Mouse (Mus musculus): Measurements from ENCODE around the gene Myo1f. TPM values are rescaled to one million over a fixed set of nuclear protein-coding genes. Genes with fewer than 3 reads are reported as not detected.
"Not testable (repeated sequence)": the region's sequence is repeated elsewhere in the genome, so short reads cannot be mapped to it uniquely, and the experiment has no call there.

Myo1f gene
- total RNA-seq, 1 experiment from 2014 or later, result 588 TPM

DNA sequence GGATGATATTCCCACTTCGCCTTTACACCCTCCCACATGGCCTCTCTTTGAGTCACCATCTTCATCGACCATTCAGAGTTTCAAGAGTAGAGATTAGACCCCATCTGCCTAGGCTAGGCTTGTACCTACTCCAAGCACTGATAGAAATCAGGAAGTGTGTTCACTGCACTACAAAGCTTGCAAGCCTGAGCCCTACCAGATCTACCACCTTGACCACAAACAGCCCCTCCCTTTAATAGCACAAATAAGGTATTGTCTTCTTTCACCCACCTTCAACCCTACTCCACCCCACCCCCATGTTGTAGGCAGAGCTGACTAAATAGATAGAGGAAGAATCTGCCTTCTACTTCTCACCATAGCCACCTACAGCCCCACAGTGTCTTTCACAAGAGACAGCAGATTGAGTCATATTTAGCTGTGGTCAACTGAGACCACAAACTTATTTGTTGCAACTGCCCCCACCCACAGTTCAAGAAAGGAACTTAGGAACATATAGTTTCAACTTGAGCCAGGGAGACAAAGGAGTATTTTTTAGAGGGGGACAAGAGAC is 8.1 kb downstream of the Myo1f start:
- peak; percentile 59 for ATAC-seq (replicated peaks; ENCODE audit: insufficient number of reproducible peaks, low FRiP score, low TSS enrichment, poor library complexity, severe bottlenecking)

DNA sequence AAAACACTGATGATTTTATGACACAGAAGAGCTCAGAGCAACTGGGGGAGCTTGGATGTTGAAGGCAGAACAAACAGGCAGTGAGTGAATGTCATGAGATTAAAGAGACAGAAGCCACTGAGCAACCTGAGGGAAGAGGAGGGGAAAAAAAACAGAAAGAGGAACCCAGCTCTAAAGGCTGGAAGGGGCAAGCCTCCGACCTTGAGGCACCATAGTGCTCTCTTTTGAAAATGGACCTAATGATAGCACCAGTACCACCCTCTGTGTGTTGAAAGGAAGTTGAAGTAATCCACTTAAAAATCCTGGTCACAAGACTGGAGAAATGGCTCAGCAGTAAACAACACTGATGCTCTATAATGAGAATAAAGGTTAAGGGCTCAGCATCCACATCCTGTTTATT is 9.1 kb downstream of the Myo1f start:
- peak; percentile 60 for ATAC-seq (replicated peaks; ENCODE audit: insufficient number of reproducible peaks, low FRiP score, low TSS enrichment, poor library complexity, severe bottlenecking)

DNA sequence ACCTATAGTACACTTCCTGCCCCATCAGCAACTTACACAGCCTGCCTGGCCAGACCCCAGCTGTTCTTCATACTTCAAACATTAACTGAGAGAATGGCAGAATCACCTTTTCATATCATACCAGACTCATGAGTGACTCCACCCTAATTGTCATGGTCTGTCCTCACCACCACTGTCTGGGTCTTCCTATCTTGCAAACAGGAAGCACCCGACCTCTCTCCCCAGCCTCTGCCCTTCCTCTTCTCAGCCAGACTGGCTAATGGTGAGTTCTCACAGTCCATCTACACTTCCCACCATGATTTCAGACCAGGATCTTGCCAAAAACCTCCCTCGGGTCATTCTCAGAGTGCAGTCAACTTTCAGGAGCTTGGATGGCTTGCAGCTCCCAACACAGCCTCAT is 10.7 kb downstream of the Myo1f start:
- peak; percentile 56 for ATAC-seq (replicated peaks; ENCODE audit: insufficient number of reproducible peaks, low FRiP score, low TSS enrichment, poor library complexity, severe bottlenecking)

DNA sequence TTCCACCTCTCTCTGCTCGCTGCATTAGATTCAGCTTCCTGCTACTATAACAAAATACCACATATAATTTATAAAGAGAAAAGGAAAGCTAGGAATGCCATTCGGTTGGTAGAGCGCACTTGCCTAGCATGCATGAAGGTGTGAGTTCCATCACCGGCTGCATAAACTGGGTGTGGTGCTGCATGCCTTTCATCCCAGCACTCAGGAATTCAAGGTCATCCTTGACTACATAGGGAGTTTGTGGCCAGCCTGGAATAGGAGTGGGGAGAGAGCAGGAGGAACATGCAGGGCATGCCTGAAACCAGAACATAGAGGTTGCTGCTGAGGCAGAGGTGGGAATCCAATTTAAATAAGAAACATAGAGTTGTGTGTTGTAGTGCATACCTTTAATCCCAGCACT is 28.6 kb downstream of the Myo1f start:
- ATAC-seq (replicated peaks; ENCODE audit: insufficient number of reproducible peaks, low FRiP score, low TSS enrichment, poor library complexity, severe bottlenecking), result no peak

DNA sequence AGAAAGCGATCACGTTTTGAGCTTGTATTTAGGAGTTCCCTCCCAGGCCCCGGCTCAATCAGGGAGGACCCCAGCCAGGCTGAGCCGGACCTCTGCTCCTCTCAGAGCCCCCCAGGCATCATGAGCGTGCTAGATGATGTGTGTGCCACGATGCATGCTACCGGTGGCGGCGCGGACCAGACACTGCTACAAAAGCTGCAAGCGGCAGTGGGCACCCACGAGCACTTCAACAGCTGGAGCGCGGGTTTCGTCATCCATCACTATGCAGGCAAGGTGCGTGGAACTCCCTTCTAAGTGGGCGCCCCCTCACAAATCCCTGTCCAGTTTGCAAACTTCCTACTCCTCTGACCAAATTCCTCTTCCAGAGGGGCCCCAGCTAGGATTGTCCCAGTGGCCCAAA is 30.5 kb downstream of the Myo1f start:
- no peak for ATAC-seq (replicated peaks; ENCODE audit: insufficient number of reproducible peaks, low FRiP score, low TSS enrichment, poor library complexity, severe bottlenecking)

DNA sequence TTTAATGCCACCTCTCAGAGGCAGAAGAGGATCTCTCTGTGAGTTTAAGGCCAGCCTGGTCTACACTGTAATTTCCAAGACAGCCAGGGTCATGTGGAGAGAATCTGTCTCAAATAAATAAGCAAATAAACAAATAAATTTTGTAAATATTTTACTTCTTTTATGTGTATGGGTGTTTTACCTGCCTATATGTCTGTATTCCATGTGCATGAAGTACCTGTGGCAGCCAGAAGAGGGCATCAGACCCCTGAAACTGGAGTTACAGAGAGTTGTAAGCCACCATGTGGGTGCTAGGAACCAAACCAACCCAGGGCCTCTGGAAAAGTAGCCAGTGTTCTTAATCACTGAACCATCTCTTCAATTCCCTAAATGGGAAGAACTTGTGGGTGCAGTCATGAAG is 41.8 kb downstream of the Myo1f start:
- ATAC-seq (replicated peaks; ENCODE audit: insufficient number of reproducible peaks, low FRiP score, low TSS enrichment, poor library complexity, severe bottlenecking), result no peak

DNA sequence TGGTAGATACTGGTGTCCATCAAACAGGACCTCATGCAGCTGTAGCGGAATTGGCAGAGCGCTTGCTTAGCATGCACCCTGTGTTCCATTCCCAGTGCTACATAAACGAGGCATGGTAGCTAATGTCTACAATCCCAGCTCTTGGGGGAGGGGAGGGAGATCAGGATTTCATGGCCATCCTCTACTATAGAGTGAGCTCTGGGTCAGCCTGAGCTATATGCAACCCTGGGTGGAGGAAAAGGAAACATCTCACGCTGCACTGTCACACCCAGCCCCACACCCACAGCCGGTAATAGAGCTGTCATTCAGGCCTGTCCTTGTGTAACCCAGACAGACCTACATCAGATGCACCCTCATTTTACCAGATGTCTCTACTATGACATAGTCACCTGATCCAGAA is 43.0 kb downstream of the Myo1f start:
- ATAC-seq (replicated peaks; ENCODE audit: insufficient number of reproducible peaks, low FRiP score, low TSS enrichment, poor library complexity, severe bottlenecking), result no peak

DNA sequence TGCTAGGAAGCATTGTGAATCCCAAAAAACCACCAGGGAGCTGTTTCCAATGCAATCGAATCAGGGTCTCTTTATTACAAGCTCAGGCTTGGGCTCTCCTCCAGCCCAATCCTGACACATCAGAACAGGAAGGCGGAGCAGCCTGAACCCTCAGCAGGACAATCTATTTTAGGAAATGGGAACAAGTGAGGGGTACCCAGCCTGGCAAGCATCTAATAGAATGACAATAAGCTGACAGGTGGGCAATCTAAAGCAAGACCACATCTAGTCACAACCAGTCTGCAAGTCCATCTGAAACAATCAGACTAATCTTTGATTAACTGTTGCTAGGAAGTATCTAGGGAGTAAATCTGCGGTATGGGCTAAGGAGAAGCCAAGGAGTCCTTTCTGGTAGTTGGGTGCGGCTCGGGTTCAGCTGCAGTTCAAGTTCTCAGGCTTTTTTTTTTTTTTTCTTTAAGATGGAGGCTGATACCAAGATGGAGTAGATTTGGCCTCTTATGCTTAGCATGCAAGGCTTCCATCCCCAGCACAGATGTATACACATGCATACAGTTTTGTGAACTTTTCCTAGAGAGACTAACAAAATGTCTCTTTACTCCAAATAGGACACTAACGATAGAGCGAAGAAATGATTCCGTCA is 44.4 kb downstream of the Myo1f start:
- no peak for ATAC-seq (replicated peaks; ENCODE audit: insufficient number of reproducible peaks, low FRiP score, low TSS enrichment, poor library complexity, severe bottlenecking)

DNA sequence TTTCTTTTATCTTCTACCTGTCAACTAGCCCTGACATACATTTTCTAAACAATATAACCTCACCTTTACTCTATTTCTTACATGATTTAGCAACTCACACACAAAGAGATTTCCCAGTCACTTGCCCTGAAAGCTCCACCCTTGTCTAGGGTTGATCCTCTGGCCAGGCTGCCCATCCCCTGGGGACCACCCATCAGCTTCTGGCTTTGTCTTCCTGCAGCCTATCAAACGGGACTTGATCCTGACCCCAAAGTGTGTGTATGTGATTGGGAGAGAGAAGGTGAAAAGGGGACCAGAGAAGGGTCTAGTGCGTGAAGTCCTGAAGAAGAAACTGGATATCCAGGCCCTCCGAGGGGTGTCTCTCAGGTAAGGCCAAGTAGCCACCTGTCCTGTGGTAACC is 45.3 kb downstream of the Myo1f start:
- ATAC-seq (replicated peaks; ENCODE audit: insufficient number of reproducible peaks, low FRiP score, low TSS enrichment, poor library complexity, severe bottlenecking), result no peak

DNA sequence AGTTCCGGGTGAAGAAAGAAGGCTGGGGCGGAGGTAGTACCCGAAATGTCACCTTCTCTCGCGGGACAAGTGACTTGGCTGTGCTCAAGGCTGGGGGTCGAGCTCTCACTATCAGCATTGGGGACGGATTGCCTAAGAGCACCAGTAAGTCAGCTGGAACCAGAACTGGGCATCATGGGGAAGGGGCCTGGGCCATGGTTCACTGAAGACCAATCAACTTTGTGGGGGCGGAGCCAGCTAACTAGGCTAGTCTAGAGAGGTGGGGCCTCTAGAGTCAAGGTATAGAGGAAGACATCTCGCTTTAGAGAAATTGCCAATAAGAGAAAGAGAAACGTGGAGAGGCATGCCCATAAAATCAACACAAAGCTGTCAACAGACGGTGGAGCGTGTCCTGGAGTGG is 46.4 kb downstream of the Myo1f start:
- no peak for ATAC-seq (replicated peaks; ENCODE audit: insufficient number of reproducible peaks, low FRiP score, low TSS enrichment, poor library complexity, severe bottlenecking)

DNA sequence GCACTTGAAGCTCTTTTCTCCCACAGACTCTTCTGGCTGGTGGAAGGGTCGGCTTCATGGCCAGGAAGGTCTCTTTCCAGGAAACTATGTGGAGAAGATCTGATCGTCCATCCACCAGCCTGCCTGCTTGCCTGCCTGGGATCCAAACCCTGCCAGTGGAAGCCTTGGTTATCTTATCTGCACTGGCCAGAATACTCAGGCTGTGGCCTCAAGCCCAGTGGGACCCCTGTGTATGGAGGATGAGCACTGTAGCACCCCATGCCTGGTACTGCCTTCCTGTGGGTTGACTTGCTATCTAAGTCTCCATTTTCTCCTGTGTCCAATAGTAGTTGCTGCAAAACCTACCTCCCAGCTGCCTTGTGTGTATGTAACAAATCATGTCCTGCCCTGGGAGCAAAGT is 51.8 kb downstream of the Myo1f start:
- ATAC-seq (replicated peaks; ENCODE audit: insufficient number of reproducible peaks, low FRiP score, low TSS enrichment, poor library complexity, severe bottlenecking), result no peak

DNA sequence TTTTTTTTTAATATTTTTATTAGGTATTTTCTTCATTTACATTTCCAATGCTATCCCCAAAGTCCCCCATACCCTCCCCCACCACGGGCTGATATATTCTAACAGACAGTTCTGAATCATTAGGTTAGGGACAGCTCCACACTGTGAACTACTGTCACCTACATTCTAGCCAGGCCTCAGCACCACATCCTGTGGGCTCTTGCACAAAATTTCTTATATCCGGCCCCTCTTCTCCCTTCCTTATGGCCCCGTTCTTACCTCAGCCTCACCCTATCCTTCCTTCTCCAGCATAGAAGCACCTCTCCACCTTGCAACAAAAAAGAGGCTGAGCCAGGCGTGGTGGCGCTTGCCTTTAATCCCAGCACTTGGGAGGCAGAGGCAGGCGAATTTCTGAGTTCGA is 55.0 kb downstream of the Myo1f start:
- ATAC-seq (replicated peaks; ENCODE audit: insufficient number of reproducible peaks, low FRiP score, low TSS enrichment, poor library complexity, severe bottlenecking), result no peak

DNA sequence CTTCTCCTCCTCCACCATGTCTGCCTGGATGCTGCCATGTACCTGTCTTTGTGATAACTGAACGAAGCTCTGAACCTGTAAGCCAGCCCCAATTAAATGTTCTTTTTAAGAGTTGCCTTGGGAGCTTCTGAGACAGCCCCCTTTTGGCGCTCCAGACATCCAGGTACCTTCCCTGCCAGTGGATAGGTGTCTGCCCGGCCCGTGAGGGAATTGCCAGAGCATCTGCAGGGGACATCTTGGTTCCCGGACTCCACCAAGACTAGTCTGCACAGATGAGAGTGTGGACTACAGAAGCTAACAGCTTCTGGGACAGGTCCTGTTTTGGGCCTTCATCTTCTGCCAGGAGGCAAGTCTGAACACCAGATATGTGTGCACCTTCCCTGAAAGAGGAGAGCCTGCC is 58.2 kb downstream of the Myo1f start:
- not testable (repeated sequence) for ATAC-seq (replicated peaks; ENCODE audit: insufficient number of reproducible peaks, low FRiP score, low TSS enrichment, poor library complexity, severe bottlenecking)

DNA sequence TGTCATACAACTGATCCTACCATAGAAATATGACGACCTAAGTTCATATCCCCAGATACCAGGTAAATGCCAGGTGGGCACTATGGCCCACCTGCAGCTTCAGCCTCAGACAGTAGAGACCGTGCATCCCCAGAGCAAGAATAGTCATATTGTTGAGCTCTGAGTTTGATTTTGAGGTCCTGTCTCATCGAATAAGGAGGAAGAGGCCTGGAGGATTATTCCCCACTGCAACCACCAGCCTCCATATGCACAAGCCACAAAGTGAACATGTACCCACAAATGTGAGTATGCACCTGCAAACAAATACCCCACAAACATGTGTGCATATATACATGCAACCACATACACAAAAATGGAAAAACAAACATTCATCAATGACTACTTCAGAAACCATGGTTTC is 71.8 kb downstream of the Myo1f start:
- ATAC-seq (replicated peaks; ENCODE audit: insufficient number of reproducible peaks, low FRiP score, low TSS enrichment, poor library complexity, severe bottlenecking), result no peak

DNA sequence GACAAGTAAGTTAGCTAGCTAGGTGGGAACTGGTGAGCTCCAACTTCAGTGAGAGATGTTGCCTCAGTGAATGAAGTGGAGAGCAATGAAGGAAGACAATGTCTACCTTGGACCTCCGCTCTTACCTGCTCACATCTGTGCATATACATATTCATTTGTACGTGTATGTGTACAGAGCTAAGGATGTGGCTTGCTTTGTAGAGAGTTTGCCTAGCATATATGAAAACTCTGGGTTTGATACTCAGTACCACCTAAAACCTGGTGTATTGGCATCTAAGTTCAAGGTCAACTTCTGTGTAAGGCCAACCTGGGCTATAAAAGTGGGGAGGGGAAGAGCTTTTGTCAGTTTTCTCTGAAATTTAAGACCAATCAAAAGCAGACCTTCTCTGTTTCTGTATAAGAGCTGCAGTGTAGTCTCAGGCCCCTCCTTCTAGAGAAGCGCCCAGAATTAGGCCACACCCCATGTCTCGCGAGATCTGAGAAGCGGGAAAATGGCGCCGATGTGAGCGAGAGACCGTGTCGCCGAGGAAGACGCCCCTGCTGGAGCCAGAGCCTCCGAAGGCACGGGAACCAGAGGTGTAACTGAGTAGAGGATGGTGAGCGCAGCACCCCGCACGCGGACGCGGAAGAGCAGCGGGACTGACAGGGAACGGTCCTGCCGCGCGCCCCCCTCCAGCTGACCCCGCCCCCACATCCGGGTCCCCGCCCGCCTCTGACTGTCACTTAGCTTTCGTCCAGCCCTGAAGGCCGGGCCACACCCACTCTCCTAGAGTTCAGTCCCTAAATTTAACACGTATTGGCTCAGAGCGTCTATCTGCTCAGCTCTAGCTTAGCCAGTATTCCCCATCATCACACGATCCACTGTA is 73.3 kb downstream of the Myo1f start, which contains the start of gene Zfp414:
Gene Zfp414 (plus strand): TSS at position 470 of the 866 bp plus-strand sequence.
- peak; percentile 93 for ATAC-seq (replicated peaks; ENCODE audit: insufficient number of reproducible peaks, low FRiP score, low TSS enrichment, poor library complexity, severe bottlenecking)

DNA sequence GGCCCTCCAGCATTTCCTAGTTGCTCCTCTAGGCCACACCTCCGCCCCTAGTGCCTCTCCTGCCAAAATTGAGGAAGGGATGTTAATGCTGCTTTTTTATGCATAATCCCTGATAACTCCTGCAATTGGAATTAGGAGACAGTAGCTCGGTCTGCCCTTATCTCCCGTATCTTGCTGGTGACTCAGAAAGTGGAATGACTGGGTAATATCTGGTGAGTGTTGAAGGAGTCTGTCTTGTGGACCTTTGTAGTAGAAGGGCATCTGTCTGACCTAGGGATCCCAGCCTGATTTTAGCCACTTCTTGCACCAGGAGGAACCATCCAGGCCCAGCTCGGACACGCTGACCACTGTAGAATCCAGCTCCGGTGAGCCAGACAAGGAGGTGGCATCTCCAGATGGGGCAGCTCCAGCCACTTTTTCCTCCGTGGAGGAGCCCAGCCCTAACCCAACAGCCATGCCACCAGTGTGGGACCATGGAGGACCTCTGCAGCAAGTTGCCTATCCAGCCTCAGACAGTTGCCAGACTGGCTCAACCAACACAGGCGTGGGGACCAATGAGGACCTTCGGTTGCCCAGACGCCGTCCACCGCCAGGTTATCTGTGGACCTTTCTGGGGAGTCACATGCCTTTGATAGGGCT is 74.1 kb downstream of the Myo1f start:
- no peak for ATAC-seq (replicated peaks; ENCODE audit: insufficient number of reproducible peaks, low FRiP score, low TSS enrichment, poor library complexity, severe bottlenecking)

DNA sequence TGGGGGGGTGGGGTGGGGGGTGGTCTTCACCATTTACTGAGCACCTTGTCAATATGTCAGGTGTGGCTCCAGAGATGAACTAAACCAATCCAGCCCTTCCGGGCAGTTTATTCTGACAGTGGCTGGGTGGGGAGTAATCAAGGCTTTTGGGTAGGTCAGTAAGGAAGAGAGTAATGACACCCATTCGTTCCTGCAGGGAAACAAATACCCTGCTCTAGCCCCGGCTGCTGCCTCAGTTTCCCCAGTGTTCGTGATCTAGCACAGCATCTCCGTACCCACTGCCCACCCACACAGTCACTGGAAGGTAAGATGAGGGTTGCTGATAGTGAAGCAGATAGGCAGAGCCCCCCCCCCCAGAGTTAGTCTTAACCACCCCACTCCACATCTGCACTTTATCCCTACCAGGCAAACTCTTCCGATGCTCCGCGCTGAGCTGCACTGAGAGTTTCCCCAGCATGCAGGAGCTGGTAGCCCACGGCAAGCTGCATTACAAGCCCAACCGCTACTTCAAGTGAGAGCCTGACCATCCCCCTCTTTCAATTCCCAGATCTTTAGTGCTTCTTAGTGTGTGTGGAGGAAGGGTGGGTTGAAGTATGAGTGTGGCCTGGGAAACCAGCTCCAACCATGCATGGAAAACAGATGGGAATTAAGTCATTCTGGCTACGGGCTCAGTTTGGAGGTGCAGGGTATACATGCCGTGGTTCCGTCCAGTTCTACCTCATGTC is 74.8 kb downstream of the Myo1f start:
- ATAC-seq (replicated peaks; ENCODE audit: insufficient number of reproducible peaks, low FRiP score, low TSS enrichment, poor library complexity, severe bottlenecking), result no peak

DNA sequence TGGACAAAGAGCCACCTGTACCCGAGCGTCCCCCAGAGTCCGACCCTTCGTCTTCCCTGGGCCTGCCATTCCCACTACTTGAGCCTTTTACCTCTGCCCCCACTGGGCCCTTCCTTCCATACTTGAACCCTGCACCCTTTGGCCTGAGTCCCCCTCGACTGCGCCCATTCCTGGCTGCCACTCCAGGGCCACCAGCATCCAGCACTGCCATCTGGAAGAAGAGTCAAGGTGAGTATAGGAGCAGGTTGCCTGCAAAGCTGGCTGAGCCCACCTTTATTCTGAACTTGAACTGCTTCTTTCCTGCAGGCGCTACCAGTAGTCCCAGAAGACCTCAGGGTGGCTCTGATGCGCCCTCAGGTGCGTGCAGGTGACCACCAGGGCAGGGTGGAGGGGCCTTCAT is 75.7 kb downstream of the Myo1f start:
- no peak for ATAC-seq (replicated peaks; ENCODE audit: insufficient number of reproducible peaks, low FRiP score, low TSS enrichment, poor library complexity, severe bottlenecking)

DNA sequence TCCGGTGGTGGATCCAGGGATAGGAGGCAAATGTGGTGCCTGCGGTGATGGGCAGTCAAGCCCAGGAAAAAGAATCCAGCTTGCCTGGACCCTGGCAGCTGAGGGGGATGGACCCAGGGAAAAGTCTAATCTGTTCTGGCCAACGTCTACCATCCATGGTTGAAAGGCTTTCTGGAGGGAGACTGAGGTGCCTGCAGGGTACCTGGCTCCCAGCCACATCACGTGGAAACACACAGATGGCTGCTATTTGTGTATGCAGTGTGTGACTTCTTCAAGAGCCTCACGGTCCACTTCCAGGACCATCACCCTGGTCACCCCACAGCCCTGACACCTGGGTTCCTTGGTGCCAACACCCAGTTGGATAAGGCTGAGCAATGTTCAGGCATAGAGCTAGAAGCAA is 76.3 kb downstream of the Myo1f start:
- no peak for ATAC-seq (replicated peaks; ENCODE audit: insufficient number of reproducible peaks, low FRiP score, low TSS enrichment, poor library complexity, severe bottlenecking)
